In the genomic region with DNA sequence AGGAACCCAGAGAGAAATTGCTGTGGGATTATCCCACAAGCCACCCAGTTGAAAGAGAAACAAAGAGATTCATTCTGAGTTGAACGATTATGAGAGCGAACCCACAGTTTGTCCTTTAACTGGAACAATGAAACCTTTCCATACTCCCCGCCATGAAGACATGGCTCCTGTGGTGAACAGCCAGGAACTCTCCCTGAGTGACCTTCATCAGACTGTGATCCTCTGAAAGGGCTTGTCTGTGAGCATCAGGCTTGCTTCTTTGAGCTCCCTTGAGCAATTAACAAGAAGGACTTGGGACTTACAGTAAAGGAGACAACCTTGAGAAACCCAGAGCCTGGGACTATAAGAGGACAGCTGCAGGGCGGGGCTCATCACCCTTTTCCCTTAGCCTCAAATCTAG, we compare ENCODE assay signal across 17 mouse cellular contexts. TPM values are rescaled to one million over a fixed set of nuclear protein-coding genes. Genes with fewer than 3 reads are reported as not detected.
"Had no signal": no experiment of that assay in that cellular context is flagged by ENCODE, and none has a peak within 500 bp of the region (broad histone marks: within the 10 kb centered on the region; RNA-seq: fewer than 3 reads in every experiment).

No protein-coding gene starts in this region.

- H3K4me3 ChIP-seq: kidney, embryonic 15.5 days; limb, embryonic 13.5 days; midbrain, embryonic 10.5 days; neural tube, embryonic 13.5 days had no signal

- H3K4me2 ChIP-seq: kidney, embryonic 15.5 days; limb, embryonic 13.5 days; neural tube, embryonic 13.5 days had no signal

- DNase-seq: kidney, adult 2 months; kidney, postnatal 25 days; layer of hippocampus, adult 9-11 months; left cerebral cortex, postnatal 4 days; lung, adult 18-20 months; lung, postnatal 36 days; right cerebral cortex, adult 18-20 months; right cerebral cortex, postnatal 25 days; thymus, postnatal 36 days had no signal

- H3K9ac ChIP-seq: kidney, embryonic 15.5 days; limb, embryonic 13.5 days; liver, embryonic 14.5 days; neural tube, embryonic 13.5 days had no signal

- ATAC-seq: midbrain, embryonic 16.5 days had no signal

- H3K9me3 ChIP-seq: kidney, embryonic 15.5 days; limb, embryonic 13.5 days; midbrain, embryonic 10.5 days; neural tube, embryonic 13.5 days had no signal

- H3K36me3 ChIP-seq: kidney, embryonic 15.5 days; limb, embryonic 13.5 days; midbrain, embryonic 10.5 days; neural tube, embryonic 13.5 days had no signal

- H3K27ac ChIP-seq: kidney, embryonic 15.5 days; limb, embryonic 13.5 days; liver, embryonic 14.5 days; midbrain, embryonic 10.5 days; neural tube, embryonic 13.5 days had no signal

RNA-seq across cellular contexts. Expression of gene Kcna5, which starts 3.9 kb away (rescaled TPM):
- total RNA-seq: megakaryocyte, adult 5-6 weeks had no signal
- polyA plus RNA-seq: liver, adult 2 months had no signal
